Mouse (Mus musculus) lung, adult 10 weeks (tissue): ENCODE measurements around the gene Olfr183. TPM values are rescaled to one million over a fixed set of nuclear protein-coding genes. Genes with fewer than 3 reads are reported as not detected.

ENCODE experiments used
- polyA plus RNA-seq: library from polyadenylated mRNA; stranded (reverse); fragments of 350-450 nt; fragmentation: Illumina TruSeq; extraction: RNeasy Lipid Tissue Mini Kit (QIAGEN cat#74804); gene quantifications from one replicate; pipeline ENCODE4 v1.2.3, GENCODE M21; 2014; ENCODE audit warnings: low read depth, low replicate concordance; ENCODE audit not compliant: insufficient read depth

The Olfr183 gene
- not detected for polyA plus RNA-seq

GRCm38 (mm10) chr16:58995057-58995456, at the start of gene Olfr183:
TSS of gene Olfr183 (plus strand) at chr16:58995357.

GRCm38 (mm10) chr16:59030191-59030590, 35.0 kb downstream of the Olfr183 start, which contains the start of gene Olfr186:
TSS of gene Olfr186 (minus strand) at chr16:59030291.

DNA sequence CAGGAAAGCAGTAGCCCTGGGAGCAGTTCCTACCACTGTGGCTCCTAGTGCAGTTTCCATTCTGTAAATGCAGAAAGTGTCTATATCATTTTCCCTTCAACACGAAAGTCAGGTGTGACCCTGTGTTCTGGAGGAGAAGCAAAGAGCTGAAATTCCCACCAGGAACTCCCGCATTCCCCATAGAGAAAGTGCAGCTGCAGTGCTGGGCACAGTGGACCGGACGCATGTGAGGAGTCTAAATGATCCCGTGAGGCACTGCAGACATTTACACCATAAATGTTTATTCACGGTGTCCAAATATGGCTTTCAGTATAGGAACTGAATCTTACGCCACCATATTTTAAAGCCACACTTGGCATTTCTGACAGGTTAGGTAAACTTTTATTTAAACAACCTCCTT, 44.6 kb downstream of the Olfr183 start, which contains the start of gene Olfr187:
Gene Olfr187, minus strand, starts transcription at position 58 of the 400 bp plus-strand sequence.

Other genes starting within 250 kb of the Olfr183 start
- gene Olfr172, start 232.2 kb upstream of the Olfr183 start, polyA plus RNA-seq = not detected
- not detected for gene Olfr173, start 195.1 kb upstream of the Olfr183 start, polyA plus RNA-seq
- not detected for gene Olfr175-ps1, start 168.6 kb upstream of the Olfr183 start, polyA plus RNA-seq
- gene Olfr177, start 120.6 kb upstream of the Olfr183 start, polyA plus RNA-seq = not detected
- not detected for gene Olfr178, start 103.3 kb upstream of the Olfr183 start, polyA plus RNA-seq
- not detected for gene Olfr181, start 66.6 kb upstream of the Olfr183 start, polyA plus RNA-seq
- not detected for gene Olfr180, start 66.0 kb upstream of the Olfr183 start, polyA plus RNA-seq
- not detected for gene Olfr186, start 34.9 kb downstream of the Olfr183 start, polyA plus RNA-seq
- gene Olfr187, start 44.4 kb downstream of the Olfr183 start, polyA plus RNA-seq = not detected
- not detected for gene Olfr190, start 82.6 kb downstream of the Olfr183 start, polyA plus RNA-seq
- gene Olfr191, start 94.5 kb downstream of the Olfr183 start, polyA plus RNA-seq = not detected
- gene Olfr193, start 116.5 kb downstream of the Olfr183 start, polyA plus RNA-seq = not detected
- not detected for gene Olfr194, start 125.7 kb downstream of the Olfr183 start, polyA plus RNA-seq
- gene Olfr195, start 151.7 kb downstream of the Olfr183 start, polyA plus RNA-seq = not detected
- not detected for gene Olfr196, start 175.1 kb downstream of the Olfr183 start, polyA plus RNA-seq
- not detected for gene Olfr198, start 208.2 kb downstream of the Olfr183 start, polyA plus RNA-seq
- gene Olfr199, start 224.4 kb downstream of the Olfr183 start, polyA plus RNA-seq = not detected